Mouse (Mus musculus): ENCODE results near the gene Fam163b. TPM values are rescaled to one million over a fixed set of nuclear protein-coding genes. Genes with fewer than 3 reads are reported as not detected.
A peak's percentile ranks its signal among the peaks of the same experiment; 100 is the strongest.

The Fam163b gene
- polyA plus RNA-seq, 1 experiment from 2014 or later: 0.43 TPM

- Histone ChIP-seq H3K4me2 (replicated peaks; ENCODE audit: low read depth, low read length) (no peak overlapping the region), H3K9me3 (ENCODE audit: low read length) (no peaks in the 10 kb centered on the region), H3K27me3 (replicated peaks; ENCODE audit: insufficient read depth, low read length) (no peaks in the 10 kb centered on the region), H3K36me3 (ENCODE audit: insufficient read depth, low read length) (no peaks in the 10 kb centered on the region), H3K4me1 (ENCODE audit: insufficient read depth, low read depth, low read length) (peaks cover 4% of the 10 kb centered on the region; the same call in 1 of the 2 replicates), H3K9ac (replicated peaks; ENCODE audit: low read depth) (no peak overlapping the region), H3K4me3 (ENCODE audit: low read depth, low read length) (no peak overlapping the region), H3K27ac (ENCODE audit: low read length) (no peak overlapping the region)
- peak; percentile 22; the same call in 1 of the 2 replicates for ATAC-seq
- TF ChIP-seq CTCF (IDR thresholded peaks at IDR 0.05) (peak; percentile 96), EP300 (IDR thresholded peaks at IDR 0.05) (no peak)
- 22% methylated on average over 10 of the region's 10 CpGs for WGBS
- peak; percentile 65 for DNase-seq (ENCODE audit: low spot score)
These were observed 16.3 kb downstream of the Fam163b start for GRCm38 (mm10) chr2:27125979-27126378.

GRCm38 (mm10) chr2:27123121-27123520 lies 19.2 kb downstream of the Fam163b start:
- ATAC-seq: no peak
- no peaks in the 10 kb centered on the region for H3K36me3 ChIP-seq (ENCODE audit: insufficient read depth, low read length)
- no peak overlapping the region for H3K9ac ChIP-seq (replicated peaks; ENCODE audit: low read depth)
- no peaks in the 10 kb centered on the region for H3K9me3 ChIP-seq (ENCODE audit: low read length)
- peaks cover 4% of the 10 kb centered on the region; the same call in 1 of the 2 replicates for H3K4me1 ChIP-seq (ENCODE audit: insufficient read depth, low read depth, low read length)
- no peak overlapping the region for H3K27ac ChIP-seq (ENCODE audit: low read length)
- no peaks in the 10 kb centered on the region for H3K27me3 ChIP-seq (replicated peaks; ENCODE audit: insufficient read depth, low read length)
- TF ChIP-seq CTCF (IDR thresholded peaks at IDR 0.05): peak; percentile 30
- TF ChIP-seq EP300 (IDR thresholded peaks at IDR 0.05): no peak
- 89% methylated on average over 4 of the region's 4 CpGs for WGBS
- no peak overlapping the region for H3K4me2 ChIP-seq (replicated peaks; ENCODE audit: low read depth, low read length)
- no peak overlapping the region for H3K4me3 ChIP-seq (ENCODE audit: low read depth, low read length)
- DNase-seq (ENCODE audit: low spot score): no peak

GRCm38 (mm10) chr2:27122578-27122977 lies 19.7 kb downstream of the Fam163b start:
- 78% methylated on average over 9 of the region's 9 CpGs for WGBS
- H3K9ac ChIP-seq (replicated peaks; ENCODE audit: low read depth): no peak overlapping the region

GRCm38 (mm10) chr2:27121626-27122355 lies 20.5 kb downstream of the Fam163b start:
- Histone ChIP-seq H3K4me3 (ENCODE audit: low read depth, low read length) (no peak overlapping the region), H3K4me2 (replicated peaks; ENCODE audit: low read depth, low read length) (no peak overlapping the region), H3K36me3 (ENCODE audit: insufficient read depth, low read length) (no peaks in the 10 kb centered on the region), H3K9me3 (ENCODE audit: low read length) (no peaks in the 10 kb centered on the region), H3K4me1 (ENCODE audit: insufficient read depth, low read depth, low read length) (peaks cover 4% of the 10 kb centered on the region; the same call in 1 of the 2 replicates), H3K27ac (ENCODE audit: low read length) (no peak overlapping the region), H3K9ac (replicated peaks; ENCODE audit: low read depth) (no peak overlapping the region), H3K27me3 (replicated peaks; ENCODE audit: insufficient read depth, low read length) (no peaks in the 10 kb centered on the region)
- 28% methylated on average over 9 of the region's 9 CpGs for WGBS
- peak; percentile 31 for DNase-seq (ENCODE audit: low spot score)
- TF ChIP-seq EP300 (IDR thresholded peaks at IDR 0.05) (no peak), CTCF (IDR thresholded peaks at IDR 0.05) (no peak)
- no peak for ATAC-seq

More at GRCm38 (mm10) chr2:27122578-27122977, 19.7 kb downstream of the Fam163b start:
- DNase-seq (ENCODE audit: low spot score) (no peak), ATAC-seq (no peak)
- Histone ChIP-seq H3K27ac (ENCODE audit: low read length) (no peak overlapping the region), H3K36me3 (ENCODE audit: insufficient read depth, low read length) (no peaks in the 10 kb centered on the region), H3K4me3 (ENCODE audit: low read depth, low read length) (no peak overlapping the region), H3K4me2 (replicated peaks; ENCODE audit: low read depth, low read length) (no peak overlapping the region), H3K9me3 (ENCODE audit: low read length) (no peaks in the 10 kb centered on the region), H3K4me1 (ENCODE audit: insufficient read depth, low read depth, low read length) (peaks cover 4% of the 10 kb centered on the region; the same call in 1 of the 2 replicates), H3K27me3 (replicated peaks; ENCODE audit: insufficient read depth, low read length) (no peaks in the 10 kb centered on the region)
- no peak for TF ChIP-seq CTCF (IDR thresholded peaks at IDR 0.05)
- TF ChIP-seq EP300 (IDR thresholded peaks at IDR 0.05): no peak

GRCm38 (mm10) chr2:27120241-27120641 lies 22.1 kb downstream of the Fam163b start:
- 53% methylated on average over 7 of the region's 8 CpGs for WGBS
- DNase-seq (ENCODE audit: low spot score): peak; percentile 80
- H3K4me1 ChIP-seq (ENCODE audit: insufficient read depth, low read depth, low read length): peaks cover 4% of the 10 kb centered on the region; the same call in 1 of the 2 replicates

GRCm38 (mm10) chr2:27119766-27120165 lies 22.5 kb downstream of the Fam163b start:
- Histone ChIP-seq H3K4me1 (ENCODE audit: insufficient read depth, low read depth, low read length) (peaks cover 4% of the 10 kb centered on the region; the same call in 1 of the 2 replicates), H3K27ac (ENCODE audit: low read length) (peak overlapping the region; percentile 45), H3K9me3 (ENCODE audit: low read length) (no peaks in the 10 kb centered on the region), H3K27me3 (replicated peaks; ENCODE audit: insufficient read depth, low read length) (no peaks in the 10 kb centered on the region), H3K4me2 (replicated peaks; ENCODE audit: low read depth, low read length) (no peak overlapping the region), H3K9ac (replicated peaks; ENCODE audit: low read depth) (no peak overlapping the region), H3K4me3 (ENCODE audit: low read depth, low read length) (no peak overlapping the region), H3K36me3 (ENCODE audit: insufficient read depth, low read length) (no peaks in the 10 kb centered on the region)
- no peak for TF ChIP-seq CTCF (IDR thresholded peaks at IDR 0.05)
- TF ChIP-seq EP300 (IDR thresholded peaks at IDR 0.05): no peak
- 78% methylated on average over 2 of the region's 2 CpGs for WGBS
- ATAC-seq: peak; percentile 3; the same call in 1 of the 2 replicates
- no peak for DNase-seq (ENCODE audit: low spot score)

More at GRCm38 (mm10) chr2:27120241-27120641, 22.1 kb downstream of the Fam163b start:
- TF ChIP-seq EP300 (IDR thresholded peaks at IDR 0.05): no peak
- Histone ChIP-seq H3K4me2 (replicated peaks; ENCODE audit: low read depth, low read length) (no peak overlapping the region), H3K27me3 (replicated peaks; ENCODE audit: insufficient read depth, low read length) (no peaks in the 10 kb centered on the region), H3K9ac (replicated peaks; ENCODE audit: low read depth) (no peak overlapping the region), H3K4me3 (ENCODE audit: low read depth, low read length) (no peak overlapping the region), H3K27ac (ENCODE audit: low read length) (peak overlapping the region; percentile 45), H3K36me3 (ENCODE audit: insufficient read depth, low read length) (no peaks in the 10 kb centered on the region), H3K9me3 (ENCODE audit: low read length) (no peaks in the 10 kb centered on the region)
- ATAC-seq: peak; percentile 87

Measured in lung, postnatal 0 days (tissue).